Mouse (Mus musculus): Measurements from ENCODE around the gene Grm4.

GRCm38 (mm10) chr17:27432145-27432650 lies 89.0 kb downstream of the Grm4 start:
- TF ChIP-seq CTCF (IDR thresholded peaks at IDR 0.05; ENCODE audit: insufficient read depth, low read length) (no peak), POLR2A (IDR thresholded peaks at IDR 0.05; ENCODE audit: borderline replicate concordance, extremely low read depth, low read depth, low read length) (no peak)

Measured in lung, adult 2 months (tissue).